Mouse (Mus musculus) kidney, postnatal 10 days (tissue): ENCODE data around the gene Tent4b.

Experiments used
- DNase-seq: peaks from one replicate; pipeline ENCODE4 v3.0.0; 2021; ENCODE audit warnings: mixed read lengths

Tent4b gene

DNA sequence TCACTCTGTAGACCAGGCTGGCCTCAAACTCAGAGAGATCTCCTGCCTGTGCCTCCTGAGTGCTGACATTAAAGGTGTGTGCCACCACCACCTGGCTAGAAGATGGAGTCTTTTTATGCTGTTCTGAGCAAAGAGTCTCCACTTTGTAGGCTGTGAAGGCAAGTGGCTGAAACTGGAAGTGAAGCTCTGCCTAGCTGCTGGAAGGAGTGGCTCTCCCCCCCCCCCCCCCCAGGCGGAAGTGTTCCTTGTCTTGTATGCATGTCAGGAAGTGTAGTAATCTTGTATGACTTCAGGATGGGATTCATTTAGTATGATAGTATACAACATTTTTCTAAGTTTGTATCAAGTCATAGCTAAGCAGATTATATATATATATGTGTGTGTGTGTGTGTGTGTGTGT, 29.8 kb downstream of the Tent4b start:
- no peak for DNase-seq

DNA sequence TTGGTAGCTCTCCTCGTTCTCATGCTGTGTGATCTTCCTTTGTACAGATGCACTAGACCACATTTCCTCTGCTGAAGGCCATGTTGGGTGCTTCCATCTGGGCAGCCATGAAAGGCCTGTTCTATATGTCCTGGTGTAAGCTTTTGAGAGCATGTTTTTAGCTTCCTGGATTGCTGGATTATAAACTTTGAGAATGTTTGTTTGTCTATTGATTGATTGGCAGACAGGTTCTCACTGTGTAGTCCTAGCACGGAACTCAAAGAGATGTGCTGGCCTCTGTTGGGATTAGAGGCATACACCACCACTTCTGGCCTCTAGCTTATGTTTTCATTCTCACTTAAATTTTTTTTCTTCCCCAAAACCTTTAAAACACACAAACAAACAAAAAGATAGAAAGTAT, 37.7 kb downstream of the Tent4b start:
- no peak for DNase-seq

DNA sequence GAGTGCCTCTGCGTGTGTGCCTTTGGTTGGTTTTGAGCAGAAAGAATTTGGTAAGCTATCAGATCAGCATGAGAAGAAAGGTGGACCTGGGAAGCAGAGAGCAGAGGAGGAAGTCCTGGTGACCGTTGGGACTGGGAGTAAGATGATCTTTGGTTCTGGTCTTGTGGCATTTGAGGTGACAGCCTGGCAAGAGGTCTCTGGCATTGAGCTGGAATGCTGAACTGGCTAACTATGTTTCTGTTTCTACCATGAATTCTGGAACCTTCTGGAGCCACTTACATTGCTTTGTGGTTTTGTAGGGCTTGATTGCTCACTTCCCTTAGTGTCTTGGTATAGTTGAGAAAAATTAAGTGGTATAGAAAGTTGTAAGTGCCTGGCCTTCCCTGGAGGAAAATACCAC, 38.6 kb downstream of the Tent4b start:
- no peak for DNase-seq

DNA sequence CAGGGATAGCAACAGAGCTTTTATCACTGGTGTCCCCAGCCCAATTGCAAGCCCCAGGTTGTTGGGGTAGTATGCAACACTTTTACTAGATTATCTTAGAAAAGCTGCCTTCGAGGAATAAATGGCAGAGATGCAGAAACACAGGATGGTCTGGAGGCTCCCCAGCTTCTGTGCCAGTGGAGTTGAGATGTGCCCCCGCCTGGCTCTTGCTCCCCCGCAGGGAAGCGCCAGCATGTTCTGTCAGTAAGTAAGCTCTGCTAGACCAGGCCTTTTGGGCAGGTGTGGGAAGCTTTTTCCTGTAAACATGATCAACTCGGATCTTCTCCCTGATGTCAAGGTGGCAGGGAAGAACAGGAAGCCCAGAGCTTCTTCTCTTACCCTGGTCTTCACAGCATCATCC, 40.3 kb downstream of the Tent4b start:
- no peak for DNase-seq

DNA sequence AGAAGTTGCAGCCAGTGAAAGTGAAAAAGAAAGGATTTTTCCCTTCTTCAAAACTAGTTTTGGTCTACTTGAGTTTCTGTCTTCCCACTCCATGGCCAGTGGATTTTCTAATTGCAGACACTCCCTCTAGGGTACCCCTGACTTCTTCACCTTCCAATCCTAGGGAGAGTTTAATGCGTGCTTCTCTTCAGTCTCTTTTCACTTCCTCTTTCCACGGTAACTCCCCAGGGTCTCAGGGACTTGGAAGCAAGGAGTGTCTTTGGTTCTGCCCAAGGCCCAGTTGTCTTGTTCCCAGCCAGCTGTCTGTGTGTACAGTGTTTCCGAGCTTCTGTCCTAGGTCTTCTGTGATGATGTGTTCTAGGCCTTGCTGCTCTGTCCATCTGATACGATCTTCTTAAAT, 42.9 kb downstream of the Tent4b start:
- no peak for DNase-seq

DNA sequence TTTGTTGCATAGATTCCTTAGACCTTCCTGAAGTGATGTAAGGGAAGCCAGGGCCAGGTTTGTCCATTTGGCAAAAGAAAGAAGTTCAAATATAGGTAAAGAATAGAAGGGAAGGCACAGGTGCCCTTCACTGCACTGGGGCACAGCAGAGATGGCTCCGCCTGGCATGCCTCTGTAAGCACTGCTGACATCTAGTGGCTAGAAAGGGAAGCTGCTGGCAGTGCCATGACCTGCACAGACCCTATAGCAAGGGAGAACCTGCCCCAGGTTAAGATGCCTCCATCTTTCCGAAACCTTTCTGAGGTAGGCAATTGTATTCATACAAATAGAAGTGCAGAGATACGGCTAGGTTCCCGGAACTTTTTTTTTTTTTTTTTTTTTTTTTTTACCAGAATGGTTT, 45.3 kb downstream of the Tent4b start:
- DNase-seq: peak; percentile 77

DNA sequence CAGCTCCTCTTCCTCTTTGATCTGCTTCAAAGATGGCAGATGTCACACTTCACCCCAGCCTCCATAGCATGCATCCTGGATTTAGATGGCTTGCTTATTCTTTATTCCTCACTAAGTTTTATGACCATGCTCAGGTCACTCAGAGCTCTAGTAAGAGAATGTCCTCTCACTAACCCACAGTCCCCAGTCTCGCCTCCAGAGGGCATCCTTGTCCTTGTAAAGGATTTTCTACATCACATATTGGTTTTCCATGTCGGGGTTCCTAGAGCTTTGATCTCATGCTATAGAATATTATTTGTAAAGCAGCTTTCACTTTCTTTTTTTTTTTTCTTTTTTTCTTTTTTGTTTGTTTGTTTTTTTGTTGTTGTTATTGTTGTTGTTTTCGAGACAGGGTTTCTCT, 53.8 kb downstream of the Tent4b start:
- peak; percentile 80 for DNase-seq

DNA sequence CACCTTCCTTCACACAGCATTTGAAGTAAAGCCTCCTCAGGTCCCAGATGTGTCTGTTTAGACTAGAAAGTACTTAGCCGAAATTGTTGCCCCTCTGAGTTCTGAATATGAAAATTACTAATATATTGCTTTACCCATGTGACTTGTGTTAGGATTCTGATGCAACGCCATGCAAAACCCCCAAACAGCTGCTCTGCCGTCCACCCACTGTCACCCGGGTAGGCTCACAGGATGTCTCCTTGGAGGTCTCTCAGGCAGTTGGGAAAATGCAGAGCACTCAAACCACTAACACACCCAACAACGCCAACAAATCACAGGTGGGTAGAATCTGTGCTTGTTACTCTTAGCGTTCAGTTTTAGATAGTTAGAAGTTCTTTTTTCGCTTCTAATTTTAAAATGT, 55.9 kb downstream of the Tent4b start:
- no peak for DNase-seq

DNA sequence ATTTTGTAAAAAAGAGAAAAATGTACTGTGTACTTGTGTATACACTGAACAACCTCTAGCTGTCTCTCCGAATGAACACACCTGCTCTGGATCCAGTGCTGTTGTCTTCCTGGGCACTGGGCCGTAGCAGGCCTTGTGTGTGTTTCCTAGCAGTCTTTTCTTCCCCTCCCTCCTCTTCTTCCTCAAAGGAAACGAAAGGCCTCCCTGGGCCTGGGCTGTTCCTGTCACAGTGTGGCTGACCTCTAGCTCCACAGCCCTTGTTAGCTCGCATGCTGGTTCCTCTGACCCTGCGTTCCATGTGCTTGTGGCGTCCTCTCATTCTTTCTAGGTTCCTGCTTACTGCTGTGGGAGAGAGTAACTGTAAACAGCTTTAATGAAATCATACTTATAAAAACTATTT, 59.0 kb downstream of the Tent4b start:
- DNase-seq: no peak

DNA sequence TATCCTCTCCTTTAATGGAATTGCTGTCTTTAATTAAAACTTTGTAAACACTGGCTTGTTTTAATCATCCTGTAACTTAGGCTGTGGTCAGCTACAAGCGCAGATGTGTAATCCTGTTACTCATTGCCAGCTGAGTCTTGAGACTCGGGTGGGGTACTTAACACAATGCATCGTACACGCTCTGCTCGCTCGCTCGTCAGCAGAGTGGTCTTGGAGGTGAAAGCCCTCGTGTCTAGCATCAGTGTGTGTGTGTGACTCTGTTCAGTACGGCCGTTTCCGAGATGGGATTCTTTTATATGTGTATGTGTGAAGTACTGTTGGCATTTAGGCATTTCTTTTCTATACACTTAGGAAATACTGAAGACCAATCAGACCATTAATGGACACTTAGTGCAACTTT, 59.5 kb downstream of the Tent4b start:
- no peak for DNase-seq

DNA sequence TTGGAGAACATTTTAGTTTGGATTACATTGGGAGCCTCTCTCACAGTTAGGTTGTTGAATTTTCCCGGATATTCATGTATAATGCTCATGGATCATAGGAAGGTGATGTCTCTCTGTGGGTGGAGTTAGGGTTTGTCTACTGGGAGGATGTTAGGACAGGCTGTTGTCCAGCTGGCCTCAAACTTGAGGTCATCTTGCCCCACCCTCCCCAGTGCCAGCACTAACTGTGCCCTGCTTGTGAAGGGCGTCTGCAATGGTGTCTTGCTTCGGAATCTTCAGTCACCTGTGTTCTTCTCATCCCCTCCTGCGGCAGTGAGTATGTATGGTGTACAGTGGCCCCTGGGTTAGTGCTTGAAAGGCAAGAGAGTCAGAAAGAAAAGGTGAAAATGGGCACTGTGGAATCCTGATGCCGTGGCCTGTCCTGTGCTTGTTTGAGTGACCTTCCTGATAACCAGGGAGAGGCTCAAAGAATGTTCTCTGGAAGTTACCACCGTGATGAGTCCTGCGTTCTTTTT, 61.5 kb downstream of the Tent4b start:
- DNase-seq: no peak

DNA sequence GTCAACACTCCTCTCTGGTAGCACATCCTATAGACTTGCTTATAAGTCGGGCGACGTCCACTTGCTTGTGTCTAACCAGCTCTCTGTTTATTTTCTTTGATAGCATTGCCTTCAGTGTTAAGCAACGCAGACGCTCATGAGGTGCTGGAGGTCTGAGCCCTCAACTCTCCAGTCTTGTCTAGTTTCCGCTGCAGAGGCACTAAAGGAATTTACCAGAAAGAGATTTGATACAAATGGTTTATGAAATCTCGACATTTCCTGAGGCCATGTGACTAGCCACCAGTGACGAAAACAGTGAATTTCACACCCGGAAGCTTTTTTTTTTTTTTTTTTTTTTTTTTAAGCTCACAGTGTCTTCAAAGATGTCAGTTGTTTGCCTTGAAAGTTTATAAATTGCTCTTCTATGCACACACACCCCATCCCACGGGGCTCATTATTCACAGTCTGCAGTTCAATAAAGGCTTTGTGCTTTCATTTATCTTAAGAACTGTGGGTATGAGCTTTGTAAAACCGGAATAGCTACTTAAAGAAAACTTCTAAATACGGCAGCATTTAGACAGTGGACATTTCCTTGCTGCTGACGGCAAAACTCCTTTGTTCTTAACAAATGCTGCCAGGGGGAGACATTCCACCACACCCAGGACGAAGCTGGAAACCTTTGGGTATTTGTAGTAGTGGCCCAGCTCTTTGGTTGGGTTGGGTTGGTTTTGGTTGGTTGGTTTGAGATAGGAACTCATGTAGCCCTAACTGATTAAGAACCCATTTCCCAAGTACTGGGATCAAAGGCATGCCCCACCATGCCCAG, 64.0 kb downstream of the Tent4b start:
- no peak for DNase-seq

DNA sequence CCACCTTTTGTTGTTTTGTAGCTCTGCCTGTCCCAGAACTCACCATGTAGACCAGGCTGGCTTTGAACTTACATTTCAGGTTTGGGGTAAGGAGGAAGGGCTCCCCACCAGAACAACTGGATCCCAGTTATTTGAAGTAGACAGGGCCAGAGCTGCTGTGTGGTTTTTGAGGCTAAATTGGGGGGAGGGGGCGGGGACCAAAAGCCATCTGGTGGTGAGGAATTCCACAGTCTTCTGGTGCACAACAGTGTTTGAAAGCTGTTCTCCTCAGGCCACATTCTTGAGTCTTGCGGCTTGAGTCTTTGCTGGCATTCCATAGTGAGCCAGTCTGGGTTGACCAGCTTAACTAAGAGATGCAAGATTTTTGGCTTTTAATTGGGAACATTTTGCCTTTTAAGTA, 66.5 kb downstream of the Tent4b start:
- DNase-seq: no peak

DNA sequence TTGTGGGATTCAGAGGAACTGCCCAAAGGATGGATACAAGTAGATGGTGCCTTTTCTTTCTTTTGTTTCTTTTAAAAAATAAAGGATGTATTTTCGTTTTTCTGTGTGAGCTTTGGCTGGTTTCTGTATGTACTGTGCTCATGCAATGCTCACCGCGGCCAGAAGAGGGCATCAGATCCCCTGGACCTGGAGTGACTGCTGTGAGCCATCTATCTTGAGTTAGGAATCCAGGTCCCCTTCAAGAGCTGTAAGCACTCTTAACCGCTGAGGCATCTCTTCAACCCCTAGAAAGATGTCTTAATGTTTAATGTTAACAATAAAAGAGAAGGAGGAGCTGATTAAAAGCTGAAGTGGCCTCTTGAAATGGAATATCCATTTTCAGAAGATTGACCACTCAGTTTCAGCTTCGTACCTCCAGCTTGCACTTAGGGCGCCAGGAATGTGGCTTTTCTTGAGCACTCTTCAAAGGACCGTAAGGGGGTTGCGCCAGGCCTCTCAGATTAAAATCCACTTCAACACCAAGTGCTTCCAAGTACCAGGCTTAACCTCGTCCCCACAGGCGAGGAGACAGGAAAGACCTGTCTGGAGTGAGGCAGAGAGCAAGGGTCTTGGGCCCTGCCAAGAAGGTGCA, 67.3 kb downstream of the Tent4b start:
- peak; percentile 91 for DNase-seq

DNA sequence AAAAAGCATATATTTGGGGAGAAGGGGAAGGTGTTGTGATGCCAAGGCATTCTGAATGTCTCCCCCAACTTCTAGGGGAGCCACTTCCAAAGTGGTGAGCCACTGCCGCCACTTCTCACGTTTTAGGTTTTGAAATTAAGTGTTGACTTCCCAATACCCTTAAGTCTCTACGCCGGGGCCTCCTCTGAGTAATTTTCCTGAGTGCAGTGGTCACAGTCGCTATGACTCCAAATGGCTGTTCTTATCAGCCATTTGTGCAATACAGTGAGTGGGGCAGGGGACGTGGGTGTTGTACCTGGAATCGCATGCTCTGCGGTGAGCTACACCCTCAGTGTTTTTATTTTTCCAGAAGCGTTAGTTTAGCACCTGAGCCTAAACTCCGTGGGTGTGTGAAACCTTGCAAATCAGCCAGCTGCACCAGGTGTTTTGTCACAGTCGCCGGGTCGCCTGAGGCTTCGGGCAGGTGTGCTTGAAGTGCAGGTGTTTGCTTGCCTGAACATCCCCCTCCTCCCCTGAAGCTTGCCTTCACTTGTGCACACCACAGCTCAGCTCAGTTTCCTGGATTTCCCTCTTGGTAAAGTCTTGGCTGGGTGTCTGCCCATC, 67.9 kb downstream of the Tent4b start:
- no peak for DNase-seq

DNA sequence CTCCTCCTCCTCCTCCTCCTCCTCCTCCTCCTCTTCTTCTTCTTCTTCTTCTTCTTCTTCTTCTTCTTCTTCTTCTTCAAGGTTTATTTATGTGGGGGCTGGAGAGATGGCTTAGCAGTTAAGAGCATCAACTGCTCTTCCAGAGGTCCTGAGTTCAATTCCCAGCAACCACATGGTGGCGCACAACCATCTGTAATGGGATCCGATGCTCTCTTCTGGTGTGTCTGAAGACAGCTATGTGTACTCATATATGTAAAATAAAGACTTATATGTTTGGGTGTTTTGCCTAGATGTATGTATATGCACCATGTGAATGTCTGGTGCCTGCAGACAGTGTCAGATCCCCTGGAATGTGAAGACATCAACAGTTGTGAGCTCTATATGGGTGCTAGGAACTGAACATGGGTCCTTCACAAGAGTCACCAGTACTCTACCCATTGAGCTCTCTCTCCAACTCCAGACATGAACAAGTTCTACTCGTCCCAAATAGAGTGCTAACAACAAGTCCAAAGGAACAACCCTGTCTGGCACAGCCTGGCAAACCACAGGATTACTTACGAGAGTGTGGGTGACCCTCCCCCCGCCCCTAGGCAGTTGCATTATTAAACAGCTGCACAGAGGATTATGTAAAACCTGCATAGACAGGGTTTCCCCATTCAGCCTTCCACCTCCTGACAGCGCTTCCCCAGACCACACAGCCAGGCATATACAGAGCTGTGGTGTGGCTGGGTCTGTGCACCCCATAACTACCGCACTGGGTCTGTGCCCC, 70.3 kb downstream of the Tent4b start:
- DNase-seq: no peak

DNA sequence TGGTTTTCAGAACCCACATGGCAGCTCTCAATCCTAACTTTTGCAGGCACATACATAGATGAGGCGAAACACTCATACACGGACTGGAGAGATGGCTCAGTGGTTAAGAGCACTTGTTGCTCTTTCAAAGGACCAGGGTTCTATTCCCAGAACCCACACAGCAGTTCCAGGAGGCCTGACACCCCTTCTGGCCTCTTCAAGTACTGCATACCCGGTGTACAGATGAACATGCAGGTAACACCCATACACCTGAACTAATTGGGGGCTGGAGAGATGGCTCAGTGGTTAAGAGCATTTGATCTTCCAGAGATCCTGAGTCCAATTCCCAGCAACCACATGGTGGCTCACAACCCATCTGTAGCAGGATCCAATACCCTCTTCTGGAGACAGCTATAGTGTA, 71.1 kb downstream of the Tent4b start:
- DNase-seq: no peak

DNA sequence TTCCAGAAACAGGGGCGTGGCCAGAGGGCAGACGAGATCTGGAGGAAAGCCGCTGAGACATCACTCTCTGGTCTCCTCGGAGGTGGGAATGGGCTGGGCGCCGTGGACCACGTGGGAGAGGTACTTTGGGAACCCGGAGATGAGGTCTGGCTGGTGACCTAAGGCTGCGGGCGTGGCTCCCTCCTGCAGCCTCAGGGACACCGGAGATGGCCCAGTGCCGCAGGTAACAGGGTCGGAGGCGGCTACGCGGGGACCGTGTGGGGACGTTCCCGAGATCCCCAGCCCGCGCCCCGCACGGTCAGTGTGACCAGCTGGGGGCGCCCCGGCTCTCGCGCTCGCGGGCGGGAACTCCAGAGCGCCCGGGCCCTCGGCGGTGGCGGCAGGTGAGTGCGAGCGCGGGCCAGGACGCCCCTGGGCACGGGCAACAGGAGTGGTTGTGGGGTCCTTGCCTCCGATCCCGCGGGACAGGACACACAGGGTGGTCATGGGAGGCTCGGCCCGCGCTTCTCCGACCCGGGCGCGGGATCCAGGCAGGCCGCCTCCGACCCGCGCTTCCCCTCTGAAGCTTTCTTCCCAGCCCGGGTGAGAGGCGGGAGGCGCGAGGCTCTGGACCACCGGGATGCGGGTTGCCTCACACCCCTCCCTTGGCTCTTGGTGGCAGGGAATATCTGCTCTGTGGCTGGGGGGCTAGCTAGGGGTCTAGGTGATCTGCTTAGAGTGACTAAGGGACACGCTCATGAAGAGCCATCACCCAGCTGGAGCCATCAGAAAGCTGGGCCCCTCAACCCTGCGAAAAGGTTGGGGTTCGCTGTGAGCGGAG, 73.4 kb downstream of the Tent4b start, which contains the start of gene Adcy7:
Adcy7 (plus strand) TSS at position 173 of the 820 bp plus-strand sequence.
- DNase-seq: peak; percentile 71

DNA sequence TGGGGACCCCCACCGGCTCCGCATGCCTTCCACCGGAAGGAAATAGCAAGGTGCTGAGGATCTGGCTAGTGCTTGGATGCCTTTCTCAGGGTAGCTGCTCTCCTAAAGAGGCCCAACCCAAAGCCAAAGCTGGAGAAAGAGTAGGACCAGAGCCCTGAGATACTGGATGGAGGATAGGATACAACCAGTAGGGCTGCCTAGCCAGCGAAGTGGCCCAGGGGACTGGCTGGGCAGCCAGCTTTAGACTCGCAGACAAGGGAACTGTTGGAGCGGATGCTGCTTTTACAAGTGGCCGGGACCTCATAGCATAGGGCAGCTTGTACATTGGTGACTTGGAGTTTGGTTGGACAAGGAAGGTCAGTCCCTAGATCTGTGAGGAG, 74.0 kb downstream of the Tent4b start:
- DNase-seq: no peak

DNA sequence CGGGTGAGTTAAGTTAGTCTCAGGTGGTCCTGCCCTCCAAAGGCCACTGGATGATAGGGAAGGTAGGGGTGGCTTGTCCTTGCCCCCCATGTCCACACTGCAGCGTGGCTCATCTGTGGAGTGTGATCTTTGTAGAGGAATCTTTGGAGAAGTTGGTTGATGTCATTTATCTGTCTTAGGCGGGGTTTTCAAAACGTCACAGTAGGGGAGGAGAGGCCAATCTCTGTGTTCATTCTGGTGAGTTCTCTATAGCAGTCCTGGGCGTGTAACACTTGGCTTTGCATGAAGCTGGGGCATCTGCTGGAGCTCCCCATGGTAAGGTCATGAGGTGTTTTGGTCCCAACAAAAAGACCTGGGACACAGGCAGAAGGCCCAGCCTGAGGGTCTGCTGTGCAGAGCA, 75.1 kb downstream of the Tent4b start:
- no peak for DNase-seq

DNA sequence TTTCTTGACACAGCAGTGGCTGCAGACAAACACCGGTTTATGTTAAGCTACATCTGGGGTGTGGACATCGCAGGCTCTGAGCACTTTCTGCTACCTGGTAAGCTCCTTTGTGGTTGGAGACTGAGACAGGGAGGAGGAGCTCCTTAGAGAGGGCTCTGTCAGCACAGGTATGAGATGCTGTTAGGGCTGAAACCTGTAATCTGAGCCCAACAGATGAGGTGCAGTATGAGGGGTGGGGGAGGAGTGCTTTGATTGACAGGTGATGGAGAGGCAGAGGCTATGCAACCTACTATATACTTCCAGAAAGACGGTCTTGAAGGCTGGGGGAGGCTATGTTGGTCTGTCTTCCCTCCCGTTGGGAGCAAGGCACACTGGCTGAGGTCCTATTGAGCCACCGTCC, 80.2 kb downstream of the Tent4b start:
- no peak for DNase-seq

DNA sequence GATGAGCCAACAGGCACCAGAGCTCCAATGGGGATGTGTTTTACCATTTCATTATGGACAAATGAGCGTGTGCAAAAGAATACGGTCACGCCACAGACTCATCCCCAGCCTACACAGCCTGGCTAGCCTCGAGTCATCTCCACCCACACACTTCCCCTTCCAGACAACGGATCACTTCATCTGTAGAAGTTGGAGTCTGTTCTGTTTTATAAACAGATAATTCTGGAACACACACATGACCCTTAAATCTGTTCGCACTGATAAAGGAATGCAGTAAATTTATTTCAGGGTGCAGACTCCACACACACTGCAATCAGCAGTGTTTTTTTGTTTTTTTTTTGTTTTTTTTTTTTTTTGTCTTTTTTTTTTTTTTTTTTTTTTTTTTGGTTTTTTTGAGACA, 80.7 kb downstream of the Tent4b start:
- no peak for DNase-seq
